Mouse (Mus musculus) liver, postnatal 0 days (tissue): ENCODE data around the gene Patl2.

Experiments
- CTCF ChIP-seq: sonication (generic); IDR thresholded peaks from 2 replicates; pipeline ENCODE4 v1.5.1; 2016; ENCODE audit warnings: antibody characterized with exemption, low read depth
- EP300 ChIP-seq: IDR thresholded peaks from 2 replicates; pipeline ENCODE4 v1.6.1; 2016; ENCODE audit warnings: antibody characterized with exemption, low read depth, mild to moderate bottlenecking

DNA sequence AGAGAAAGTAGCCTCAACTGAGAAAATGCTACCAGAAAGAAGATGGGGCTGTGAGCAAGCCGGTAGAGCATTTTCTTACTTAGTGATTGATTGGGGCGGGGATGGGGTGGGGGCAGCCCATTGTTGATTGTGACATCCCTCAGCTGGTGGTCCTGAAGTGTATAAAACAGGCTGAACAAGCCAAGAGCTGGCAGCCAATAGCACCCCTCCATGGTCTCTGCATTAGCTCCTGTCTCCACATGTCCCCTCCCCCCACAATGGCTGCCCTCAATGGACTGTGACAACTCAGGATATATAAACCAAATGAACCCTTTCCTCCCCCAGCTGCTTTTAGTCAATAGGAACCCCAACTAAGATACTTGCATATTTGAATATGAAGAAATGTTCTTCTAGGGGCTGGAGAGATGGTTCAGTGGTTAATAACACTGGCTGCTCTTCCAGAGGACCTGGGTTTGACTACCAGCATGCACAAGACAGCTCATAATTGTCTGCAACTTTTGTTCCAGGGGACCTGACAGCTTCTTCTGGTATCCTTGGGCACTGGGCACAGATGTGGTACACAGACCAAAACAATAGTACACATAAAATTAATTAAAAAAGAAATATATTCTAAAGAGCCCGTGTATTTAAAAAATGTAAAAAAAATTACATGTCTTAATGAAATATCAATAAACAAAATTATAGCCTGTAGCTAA lies 24.7 kb upstream of the Patl2 start:
- TF ChIP-seq CTCF: no peak
- no peak for TF ChIP-seq EP300
